Mouse (Mus musculus) midbrain, embryonic 14.5 days (tissue): Measurements from ENCODE around the gene 4921517D22Rik. TPM values are rescaled to one million over a fixed set of nuclear protein-coding genes. Genes with fewer than 3 reads are reported as not detected.
"Not testable (repeated sequence)": the region's sequence is repeated elsewhere in the genome, so short reads cannot be mapped to it uniquely, and the experiment has no call there.

Source experiments
- ATAC-seq: fragments of 200-750 bp; cut with Nextera tagmentation; 2 replicates; pipeline ENCODE4 v1.8.0; 2017; ENCODE audit warnings: moderate number of reproducible peaks, moderate library complexity; ENCODE audit not compliant: low FRiP score, low TSS enrichment
- DNase-seq: peaks from one replicate; pipeline ENCODE4 v3.0.0-alpha.2; 2015
- H3K27ac ChIP-seq: fragments of 300-500 bp; sonication (generic); replicated peaks from 2 replicates; pipeline ENCODE4 v1.5.1; 2014; ENCODE audit warnings: mild to moderate bottlenecking, low read depth, low read length, moderate library complexity
- H3K27me3 ChIP-seq: fragments of 300-500 bp; sonication (generic); 2 replicates; pipeline ENCODE4 v1.6.1; 2014; ENCODE audit warnings: low read length, control low read depth, mixed read lengths; ENCODE audit not compliant: control insufficient read depth, insufficient read depth
- H3K36me3 ChIP-seq: fragments of 300-500 bp; sonication (generic); 2 replicates; pipeline ENCODE4 v1.6.1; 2014; ENCODE audit warnings: low read length, control low read depth; ENCODE audit not compliant: control insufficient read depth, insufficient read depth
- H3K4me1 ChIP-seq: fragments of 300-500 bp; sonication (generic); 2 replicates; pipeline ENCODE4 v1.6.1; 2014; ENCODE audit warnings: mild to moderate bottlenecking, antibody characterized with exemption, low read length, control low read depth; ENCODE audit not compliant: control insufficient read depth, insufficient read depth
- H3K4me2 ChIP-seq: fragments of 300-500 bp; sonication (generic); 2 replicates; pipeline ENCODE4 v1.6.1; 2014; ENCODE audit warnings: mild to moderate bottlenecking, low read length, moderate library complexity
- H3K4me3 ChIP-seq: fragments of 300-500 bp; sonication (generic); replicated peaks from 2 replicates; pipeline ENCODE4 v1.5.1; 2014; ENCODE audit warnings: low read depth, low read length
- H3K9ac ChIP-seq: fragments of 300-500 bp; sonication (generic); replicated peaks from 2 replicates; pipeline ENCODE4 v1.6.1; 2014; ENCODE audit warnings: mild to moderate bottlenecking, low read length, moderate library complexity
- H3K9me3 ChIP-seq: fragments of 300-500 bp; sonication (generic); 2 replicates; pipeline ENCODE4 v1.6.1; 2016; ENCODE audit warnings: low read length, control low read depth, mixed read lengths; ENCODE audit not compliant: control insufficient read depth
- WGBS: fragments of 180-500 bp; shearing (Covaris S2); extraction: QIAGEN DNeasy Blood & Tissue Kit; methylation state at CpG from one replicate; pipeline ENCODE4 v1.1.7; 2014; 5-methylcytosine and 5-hydroxymethylcytosine counted together
- polyA plus RNA-seq: library from polyadenylated mRNA; unstranded; fragments of >200 nt; fragmentation: Nextera tagmentation; extraction: Ambion mirVana; gene quantifications from 2 replicates; pipeline ENCODE4 v1.2.1, GENCODE M21; 2014

4921517D22Rik gene
- polyA plus RNA-seq, 1 experiment from 2014 or later = not detected

DNA sequence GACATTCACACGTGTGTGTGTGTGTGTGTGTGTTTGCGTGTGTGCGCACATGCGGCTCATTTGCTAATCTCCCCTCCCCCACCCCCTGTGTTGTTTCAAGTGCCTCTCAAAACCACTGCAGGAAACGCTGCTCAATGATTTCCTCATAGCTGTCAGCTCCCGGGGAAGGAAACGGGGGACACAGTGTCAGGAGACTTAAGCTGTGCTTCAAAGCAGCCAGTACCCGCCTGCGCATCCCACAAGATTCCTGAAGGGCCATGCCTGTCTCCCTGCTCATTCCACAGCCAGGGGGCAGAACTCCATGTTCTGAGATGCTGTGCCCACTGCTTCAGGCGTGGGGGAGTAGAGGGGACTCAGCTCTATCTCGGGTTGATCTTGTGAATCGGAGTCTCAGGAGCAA lies 10.7 kb upstream of the 4921517D22Rik start:
- Histone ChIP-seq H3K4me1 (no peaks in the 10 kb centered on the region), H3K4me2 (no peak overlapping the region), H3K36me3 (no peaks in the 10 kb centered on the region), H3K4me3 (no peak overlapping the region), H3K9me3 (no peaks in the 10 kb centered on the region), H3K27me3 (no peaks in the 10 kb centered on the region), H3K9ac (no peak overlapping the region), H3K27ac (no peak overlapping the region)
- ATAC-seq (no peak), DNase-seq (peak; percentile 57)
- 57% methylated on average over 12 of the region's 12 CpGs for WGBS

- Histone ChIP-seq H3K9ac (no peak overlapping the region), H3K36me3 (no peaks in the 10 kb centered on the region), H3K4me3 (no peak overlapping the region), H3K27me3 (no peaks in the 10 kb centered on the region), H3K4me2 (no peak overlapping the region), H3K27ac (no peak overlapping the region), H3K9me3 (no peaks in the 10 kb centered on the region), H3K4me1 (no peaks in the 10 kb centered on the region)
- ATAC-seq = no peak
- DNase-seq = no peak
- WGBS = 86% methylated on average over 12 of the region's 12 CpGs
These were observed 9.6 kb upstream of the 4921517D22Rik start for GRCm38 (mm10) chr13:59703514-59703913.

DNA sequence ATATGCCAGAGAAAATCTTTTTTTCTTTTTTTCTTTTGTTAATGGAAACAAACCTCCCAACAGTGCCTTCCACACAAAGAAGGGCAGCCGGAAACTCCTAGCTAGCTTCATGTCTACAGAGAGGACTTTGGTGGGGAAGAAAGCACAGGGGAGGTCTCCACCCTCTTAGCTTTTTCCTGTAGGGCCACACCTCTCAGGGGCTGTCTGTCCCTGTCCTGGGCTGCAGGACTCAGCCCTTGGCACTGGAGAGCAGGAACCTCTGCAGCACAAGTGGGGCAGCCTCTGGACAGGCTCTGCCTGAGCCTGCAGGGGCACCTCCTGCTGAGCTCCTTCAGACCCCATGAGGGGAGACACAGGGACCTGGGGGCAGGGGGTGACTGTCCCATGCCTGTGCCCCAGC lies 6.2 kb upstream of the 4921517D22Rik start:
- not testable (repeated sequence) for H3K9me3 ChIP-seq, H3K4me3 ChIP-seq, DNase-seq, H3K36me3 ChIP-seq, ATAC-seq, H3K9ac ChIP-seq, H3K4me2 ChIP-seq, H3K4me1 ChIP-seq, H3K27me3 ChIP-seq, H3K27ac ChIP-seq
- 57% methylated on average over 1 of the region's 1 CpGs for WGBS

GRCm38 (mm10) chr13:59699131-59699530 lies 5.2 kb upstream of the 4921517D22Rik start:
- 93% methylated on average over 8 of the region's 8 CpGs for WGBS
- H3K4me2 ChIP-seq = no peak overlapping the region
- H3K9ac ChIP-seq = no peak overlapping the region
- H3K9me3 ChIP-seq = no peaks in the 10 kb centered on the region
- no peaks in the 10 kb centered on the region for H3K36me3 ChIP-seq
- DNase-seq (no peak), ATAC-seq (no peak)
- no peaks in the 10 kb centered on the region for H3K27me3 ChIP-seq
- H3K4me1 ChIP-seq = no peaks in the 10 kb centered on the region
- no peak overlapping the region for H3K4me3 ChIP-seq
- no peak overlapping the region for H3K27ac ChIP-seq

DNA sequence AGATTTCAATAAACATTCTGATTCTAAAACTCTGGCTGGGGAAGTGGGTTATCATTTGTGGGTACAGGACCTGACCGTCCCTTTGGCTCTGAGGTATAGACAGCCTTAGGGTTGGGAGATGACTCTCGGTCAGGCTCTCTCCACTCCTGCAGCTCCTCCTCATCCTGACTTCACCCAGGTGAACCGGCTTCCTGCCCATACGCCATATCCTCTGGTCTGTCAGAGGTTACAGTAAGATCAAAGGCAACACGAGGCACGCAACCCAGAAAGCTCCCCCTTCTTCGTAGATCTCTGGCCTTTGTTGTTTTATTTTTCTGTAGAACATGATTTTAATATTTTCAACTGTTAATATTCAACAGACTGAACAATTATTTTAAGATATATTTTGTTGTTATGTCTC lies 1.9 kb upstream of the 4921517D22Rik start:
- DNase-seq = no peak
- no peak overlapping the region for H3K27ac ChIP-seq
- ATAC-seq = no peak
- no peaks in the 10 kb centered on the region for H3K9me3 ChIP-seq
- no peak overlapping the region for H3K4me3 ChIP-seq
- H3K36me3 ChIP-seq = no peaks in the 10 kb centered on the region
- no peak overlapping the region for H3K9ac ChIP-seq
- WGBS = 92% methylated on average over 7 of the region's 7 CpGs
- H3K4me1 ChIP-seq = no peaks in the 10 kb centered on the region
- H3K4me2 ChIP-seq = no peak overlapping the region
- no peaks in the 10 kb centered on the region for H3K27me3 ChIP-seq

GRCm38 (mm10) chr13:59691478-59691877 lies 2.4 kb downstream of the 4921517D22Rik start:
- Histone ChIP-seq H3K9ac (no peak overlapping the region), H3K36me3 (no peaks in the 10 kb centered on the region), H3K4me2 (no peak overlapping the region), H3K9me3 (no peaks in the 10 kb centered on the region), H3K27ac (no peak overlapping the region), H3K27me3 (no peaks in the 10 kb centered on the region), H3K4me3 (no peak overlapping the region), H3K4me1 (no peaks in the 10 kb centered on the region)
- DNase-seq = peak; percentile 23
- WGBS = 5% methylated on average over 10 of the region's 10 CpGs
- no peak for ATAC-seq

- ATAC-seq (no peak), DNase-seq (no peak)
- Histone ChIP-seq H3K9me3 (no peaks in the 10 kb centered on the region), H3K27ac (no peak overlapping the region), H3K27me3 (no peaks in the 10 kb centered on the region), H3K9ac (no peak overlapping the region), H3K4me3 (no peak overlapping the region), H3K36me3 (no peaks in the 10 kb centered on the region), H3K4me2 (no peak overlapping the region), H3K4me1 (no peaks in the 10 kb centered on the region)
- WGBS = 87% methylated on average over 7 of the region's 7 CpGs
These were observed 3.3 kb downstream of the 4921517D22Rik start for GRCm38 (mm10) chr13:59690576-59690975.

DNA sequence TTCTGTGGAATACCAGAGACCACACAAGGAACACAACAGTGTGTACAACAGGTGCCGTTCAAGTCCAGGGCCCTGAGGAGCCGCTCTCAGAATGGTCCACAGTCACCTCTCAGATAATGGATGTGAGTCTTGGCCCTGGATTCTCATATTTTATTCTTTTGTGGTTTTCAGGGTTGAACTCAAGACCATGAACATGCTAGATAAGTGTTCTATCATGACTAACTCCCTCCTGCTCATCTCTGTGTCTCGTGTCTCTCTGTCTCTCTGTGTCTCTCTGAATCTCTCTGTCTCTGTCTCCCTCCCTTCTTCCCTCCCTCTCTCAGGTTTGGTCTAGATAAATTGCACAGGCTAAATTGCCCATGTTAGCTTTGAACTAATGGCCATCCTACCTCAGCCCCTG lies 4.1 kb downstream of the 4921517D22Rik start:
- no peaks in the 10 kb centered on the region for H3K4me1 ChIP-seq
- no peak for ATAC-seq
- H3K4me3 ChIP-seq = no peak overlapping the region
- no peaks in the 10 kb centered on the region for H3K9me3 ChIP-seq
- DNase-seq = no peak
- no peaks in the 10 kb centered on the region for H3K27me3 ChIP-seq
- H3K9ac ChIP-seq = no peak overlapping the region
- H3K36me3 ChIP-seq = no peaks in the 10 kb centered on the region
- H3K27ac ChIP-seq = no peak overlapping the region
- no peak overlapping the region for H3K4me2 ChIP-seq
- WGBS = 94% methylated on average over 3 of the region's 3 CpGs

DNA sequence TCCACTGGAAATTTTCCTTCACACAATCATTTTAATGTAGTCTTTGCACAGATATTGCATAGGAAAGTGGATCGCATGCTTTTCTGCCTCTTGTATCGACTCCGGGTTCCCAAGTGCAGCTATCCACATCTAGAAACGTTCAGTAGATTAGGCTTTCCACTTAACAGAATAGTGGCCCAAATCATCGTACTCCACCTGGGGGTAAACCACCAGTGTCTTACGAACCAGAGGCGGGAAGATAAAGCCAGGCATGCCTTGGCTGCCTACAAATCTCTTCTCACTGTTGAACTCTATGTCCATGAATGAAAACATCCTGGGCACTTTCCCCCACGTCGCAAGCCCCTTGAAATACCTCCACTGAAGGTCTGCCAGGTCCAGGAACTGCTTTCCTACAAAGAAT lies 4.6 kb downstream of the 4921517D22Rik start:
- Histone ChIP-seq H3K4me2 (no peak overlapping the region), H3K4me3 (no peak overlapping the region), H3K27me3 (no peaks in the 10 kb centered on the region), H3K9me3 (no peaks in the 10 kb centered on the region), H3K36me3 (no peaks in the 10 kb centered on the region), H3K9ac (no peak overlapping the region), H3K4me1 (no peaks in the 10 kb centered on the region), H3K27ac (no peak overlapping the region)
- no peak for DNase-seq
- ATAC-seq = no peak
- 89% methylated on average over 9 of the region's 9 CpGs for WGBS
